Mouse (Mus musculus) small intestine, adult 2 months (tissue): ENCODE data around the gene Arl15. TPM values are rescaled to one million over a fixed set of nuclear protein-coding genes. Genes with fewer than 3 reads are reported as not detected.

ENCODE experiments used
- H3K27ac ChIP-seq: fragments of 200-500 bp; 2 replicates; pipeline ENCODE4 v1.5.1; 2012; ENCODE audit warnings: low read depth, low read length, control low read depth, inconsistent platforms; ENCODE audit not compliant: insufficient read depth
- H3K27me3 ChIP-seq: fragments of 200-500 bp; 2 replicates; pipeline ENCODE4 v1.6.1; 2012; ENCODE audit warnings: mild to moderate bottlenecking, moderate library complexity, low read length, inconsistent platforms; ENCODE audit not compliant: control insufficient read depth, insufficient read depth
- H3K36me3 ChIP-seq: fragments of 200-500 bp; 2 replicates; pipeline ENCODE4 v1.6.1; 2012; ENCODE audit warnings: mild to moderate bottlenecking, low read length, control low read depth, inconsistent platforms; ENCODE audit not compliant: control insufficient read depth, insufficient read depth
- H3K4me1 ChIP-seq: fragments of 200-500 bp; 2 replicates; pipeline ENCODE4 v1.6.1; 2012; ENCODE audit warnings: low read length, inconsistent platforms, mixed read lengths; ENCODE audit not compliant: control insufficient read depth, insufficient read depth, insufficient read length
- H3K4me3 ChIP-seq: fragments of 200-500 bp; 2 replicates; pipeline ENCODE4 v1.5.1; 2012; ENCODE audit warnings: low read depth, mild to moderate bottlenecking, control low read depth, inconsistent platforms, low read length, moderate library complexity
- CTCF ChIP-seq: fragments of 200-500 bp; IDR thresholded peaks from 2 replicates; pipeline ENCODE4 v1.5.1; 2012; ENCODE audit warnings: low read depth, mild to moderate bottlenecking, control low read depth, inconsistent platforms, low read length, moderate library complexity, mixed read lengths; ENCODE audit not compliant: insufficient replicate concordance, insufficient read length; ENCODE audit errors: extremely low read depth
- POLR2A ChIP-seq: fragments of 200-500 bp; IDR thresholded peaks from 2 replicates; pipeline ENCODE4 v1.6.1; 2012; ENCODE audit warnings: low read depth, mild to moderate bottlenecking, control low read depth, inconsistent platforms, low read length, moderate library complexity
- WGBS: fragments of 180-500 bp; shearing (Covaris S2); methylation state at CpG from one replicate; pipeline ENCODE4 v1.1.7; 2018; 5-methylcytosine and 5-hydroxymethylcytosine counted together
- polyA plus RNA-seq: library from polyadenylated mRNA; depleted of rRNA; stranded (reverse); fragments of >200 nt; gene quantifications from 2 replicates; pipeline ENCODE4 v1.2.3, GENCODE M21; 2012

Gene Arl15
- polyA plus RNA-seq, 1 experiment, result 2.0 TPM

DNA sequence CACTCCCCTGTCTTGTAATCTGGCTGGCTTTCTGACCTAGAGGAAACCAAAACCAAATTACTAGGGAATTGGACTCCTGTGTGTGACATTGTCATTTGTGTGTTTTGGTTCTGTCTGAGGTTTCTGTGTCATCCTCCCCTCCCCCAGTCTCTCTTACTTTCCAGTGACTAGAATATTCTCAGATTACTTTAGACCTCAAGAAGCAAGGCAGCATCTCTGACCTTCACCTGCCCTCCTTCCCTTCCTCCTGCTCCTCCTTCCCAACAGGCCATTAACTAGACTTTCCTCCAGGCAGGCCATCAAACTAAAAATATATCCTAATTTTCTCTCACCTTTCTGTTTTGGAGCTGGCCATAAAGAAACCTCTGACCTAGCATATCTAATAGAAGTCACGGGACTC is 50.9 kb downstream of the Arl15 start:
- WGBS, result 95% methylated on average over 1 of the region's 1 CpGs
- TF ChIP-seq POLR2A (no peak), CTCF (no peak)

DNA sequence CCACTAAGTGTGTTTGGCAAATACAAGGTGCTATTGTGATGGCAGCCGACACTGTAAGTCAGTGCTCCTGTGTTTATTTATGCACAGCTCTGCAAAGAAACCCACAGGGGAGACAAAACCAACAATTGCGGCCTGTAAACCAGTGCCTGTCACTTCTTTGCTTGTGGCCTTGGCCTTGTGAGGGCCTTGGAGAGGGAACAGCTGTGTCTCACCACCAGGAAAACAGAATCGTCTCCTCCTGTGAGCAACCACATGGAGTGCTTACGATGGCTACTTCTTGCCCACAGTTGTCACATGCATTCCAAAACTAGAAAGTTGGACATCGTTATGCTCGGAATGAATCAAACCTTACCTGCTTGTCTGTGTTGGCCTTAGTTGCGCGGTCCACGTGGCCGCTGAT is 52.1 kb downstream of the Arl15 start:
- 84% methylated on average over 10 of the region's 10 CpGs for WGBS
- Histone ChIP-seq H3K36me3 (no peaks in the 10 kb centered on the region), H3K4me1 (no peaks in the 10 kb centered on the region), H3K4me3 (no peak overlapping the region), H3K27ac (no peak overlapping the region), H3K27me3 (no peaks in the 10 kb centered on the region)
- TF ChIP-seq POLR2A (no peak), CTCF (no peak)

More for the DNA sequence above, 50.9 kb downstream of the Arl15 start:
- H3K4me3 ChIP-seq, result no peak overlapping the region
- H3K36me3 ChIP-seq, result no peaks in the 10 kb centered on the region; the same call in 1 of the 2 replicates
- no peaks in the 10 kb centered on the region for H3K27me3 ChIP-seq
- no peak overlapping the region for H3K27ac ChIP-seq
- no peaks in the 10 kb centered on the region for H3K4me1 ChIP-seq

DNA sequence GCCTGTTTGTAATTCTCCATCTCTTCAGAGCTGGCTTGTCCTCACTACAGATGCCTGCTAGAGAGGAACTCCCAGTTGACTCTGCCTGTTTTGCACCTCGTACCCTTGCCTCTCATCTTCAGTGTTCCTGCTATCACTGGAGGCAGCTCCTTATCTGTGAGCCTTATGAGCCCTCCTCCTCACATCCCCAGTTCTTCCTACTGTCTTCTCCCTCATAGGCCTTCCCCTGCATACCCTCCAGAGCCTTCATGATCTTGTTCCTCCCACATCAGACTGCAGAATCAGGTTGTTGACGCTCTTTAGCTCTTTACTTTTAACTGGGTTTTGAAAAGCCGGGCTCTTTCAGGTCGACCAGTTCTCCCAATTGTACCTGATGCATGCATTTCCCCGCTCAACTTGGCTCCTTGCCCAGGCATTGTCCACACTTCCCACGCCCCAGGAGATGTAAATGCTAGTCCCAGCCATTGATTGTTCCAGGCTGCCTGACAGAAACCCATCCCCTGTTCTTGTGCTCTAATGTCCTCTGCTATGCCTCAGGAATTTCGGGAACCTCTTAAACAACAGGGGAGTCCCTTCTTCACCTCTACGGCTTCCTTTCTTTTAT is 56.2 kb downstream of the Arl15 start:
- H3K27ac ChIP-seq, result no peak overlapping the region
- H3K4me3 ChIP-seq, result no peak overlapping the region
- no peaks in the 10 kb centered on the region for H3K27me3 ChIP-seq
- H3K4me1 ChIP-seq, result no peaks in the 10 kb centered on the region
- no peaks in the 10 kb centered on the region for H3K36me3 ChIP-seq
- TF ChIP-seq CTCF, result no peak
- no peak for TF ChIP-seq POLR2A
- WGBS, result 66% methylated on average over 8 of the region's 8 CpGs

DNA sequence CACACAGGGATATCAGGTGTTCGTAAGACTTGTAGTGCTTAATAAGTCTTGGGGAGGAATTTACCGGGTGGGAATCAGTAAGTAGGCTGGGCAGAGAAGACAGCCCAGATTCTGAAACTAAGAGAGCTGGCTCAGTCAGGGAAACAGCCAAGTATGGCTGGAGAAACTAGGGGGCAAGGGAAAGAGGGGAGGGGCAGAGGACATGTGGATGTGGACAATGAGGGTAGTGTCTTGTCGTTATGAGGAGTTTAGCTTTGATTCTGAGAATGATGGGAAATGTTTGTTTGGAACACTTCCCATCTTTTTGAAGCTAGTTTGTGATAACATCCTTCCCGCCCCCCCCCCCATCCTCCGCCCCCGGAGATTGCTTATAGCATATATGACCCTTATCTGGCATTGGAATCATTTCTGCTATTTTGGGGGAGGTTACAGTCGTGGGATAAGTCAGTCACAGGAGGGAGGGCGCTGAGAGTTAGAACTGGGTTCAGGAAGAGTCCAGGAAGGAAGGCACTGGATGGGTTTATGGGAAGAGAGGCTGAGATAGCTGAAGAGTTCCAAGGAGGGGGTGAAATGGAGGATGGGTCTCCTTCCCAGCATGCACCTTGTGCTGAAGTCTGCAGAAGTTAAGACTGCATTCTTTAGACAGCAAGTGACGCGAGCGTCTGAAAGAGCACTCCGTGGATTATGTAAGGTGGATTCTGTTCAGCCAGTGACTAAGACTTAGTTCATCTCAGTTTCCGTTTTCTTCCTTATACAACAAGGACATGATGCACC is 57.5 kb downstream of the Arl15 start:
- Histone ChIP-seq H3K36me3 (no peaks in the 10 kb centered on the region), H3K27ac (no peak overlapping the region), H3K4me1 (0 out of 2 replicates have a peak, but pooled peaks cover 2% of the 10 kb centered on the region), H3K4me3 (no peak overlapping the region), H3K27me3 (no peaks in the 10 kb centered on the region)
- WGBS, result 80% methylated on average over 13 of the region's 13 CpGs
- TF ChIP-seq POLR2A, result no peak
- TF ChIP-seq CTCF, result no peak

DNA sequence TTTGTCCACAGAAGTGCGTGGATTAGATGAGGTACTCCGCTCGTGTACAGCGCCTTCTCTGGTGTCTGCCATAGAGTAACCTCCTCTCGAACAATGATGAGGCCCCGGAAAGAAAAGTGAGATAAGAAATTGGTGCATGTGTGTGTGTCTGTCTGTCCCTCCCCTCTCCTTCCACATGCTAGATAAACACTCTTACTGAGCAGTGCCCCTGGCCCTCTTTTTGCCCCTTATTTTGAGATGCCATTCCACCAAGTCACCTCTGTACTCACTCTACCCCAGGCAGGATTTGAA is 58.0 kb downstream of the Arl15 start:
- no peaks in the 10 kb centered on the region for H3K36me3 ChIP-seq
- no peak overlapping the region for H3K4me3 ChIP-seq
- no peak overlapping the region for H3K27ac ChIP-seq
- TF ChIP-seq POLR2A, result no peak
- no peak for TF ChIP-seq CTCF
- 0 out of 2 replicates have a peak, but pooled peaks cover 2% of the 10 kb centered on the region for H3K4me1 ChIP-seq
- 94% methylated on average over 6 of the region's 6 CpGs for WGBS
- H3K27me3 ChIP-seq, result no peaks in the 10 kb centered on the region

DNA sequence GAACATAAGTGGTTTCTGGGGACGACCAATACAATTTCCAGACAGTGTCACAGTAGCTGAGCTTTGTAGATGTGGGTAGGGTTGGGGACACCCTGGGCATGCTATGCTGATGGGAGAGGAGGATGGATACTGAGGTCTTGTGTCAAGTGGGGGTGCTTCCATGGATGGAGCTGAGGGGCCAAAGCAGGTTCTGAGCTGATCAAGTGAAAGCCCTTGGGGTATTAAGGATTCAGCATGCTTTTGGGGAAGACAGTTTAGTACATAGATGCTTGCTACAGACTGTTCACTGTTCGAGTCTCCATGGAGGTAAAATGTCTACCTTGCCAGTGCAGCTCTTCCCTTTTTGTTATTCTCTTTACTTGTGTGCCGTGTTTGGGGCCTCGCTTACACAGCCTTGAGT is 59.8 kb downstream of the Arl15 start:
- no peaks in the 10 kb centered on the region for H3K27me3 ChIP-seq
- no peaks in the 10 kb centered on the region for H3K36me3 ChIP-seq
- WGBS, result 89% methylated on average over 4 of the region's 4 CpGs
- no peak overlapping the region for H3K4me3 ChIP-seq
- TF ChIP-seq POLR2A, result no peak
- no peak for TF ChIP-seq CTCF
- H3K27ac ChIP-seq, result no peak overlapping the region
- 0 out of 2 replicates have a peak, but pooled peaks cover 2% of the 10 kb centered on the region for H3K4me1 ChIP-seq

DNA sequence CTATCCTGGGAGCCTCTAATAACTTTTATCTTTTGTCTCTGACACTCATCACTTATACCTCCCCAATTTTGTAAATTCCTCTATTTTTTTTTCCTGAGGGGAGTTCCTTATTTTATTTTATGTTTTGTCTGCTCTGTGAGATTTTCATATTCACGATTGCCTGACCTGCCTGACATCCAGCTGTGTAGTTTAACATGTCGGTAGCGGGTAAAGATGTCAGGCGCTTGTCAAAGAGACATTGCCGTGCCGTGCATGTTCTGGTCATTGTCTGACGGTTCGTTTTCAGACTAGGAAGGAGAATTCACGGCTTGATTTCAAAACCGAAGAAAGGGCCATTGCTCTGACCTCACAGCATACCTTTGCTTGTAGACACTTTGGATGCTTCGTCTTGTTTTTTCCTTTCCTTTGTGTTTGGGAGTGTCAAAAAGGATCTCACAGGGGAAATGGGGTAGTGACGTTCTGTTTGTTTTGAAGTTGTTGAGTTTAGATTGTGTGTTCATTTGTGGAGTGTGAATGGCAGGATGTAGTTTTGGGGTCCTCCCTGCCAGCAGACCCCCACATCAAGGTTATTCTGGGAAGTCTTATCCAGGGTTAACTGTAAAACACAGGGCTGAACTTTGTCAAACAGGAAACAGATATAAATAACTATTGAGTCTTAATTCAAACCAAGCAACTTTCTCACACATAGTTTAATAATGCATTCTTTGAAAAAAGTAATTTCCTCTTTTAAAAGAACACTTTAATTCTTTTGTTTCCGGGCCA is 60.4 kb downstream of the Arl15 start:
- Histone ChIP-seq H3K36me3 (no peaks in the 10 kb centered on the region), H3K4me3 (no peak overlapping the region), H3K27ac (no peak overlapping the region), H3K27me3 (no peaks in the 10 kb centered on the region), H3K4me1 (0 out of 2 replicates have a peak, but pooled peaks cover 2% of the 10 kb centered on the region)
- 81% methylated on average over 13 of the region's 13 CpGs for WGBS
- TF ChIP-seq POLR2A (no peak), CTCF (no peak)
